Mouse (Mus musculus): ENCODE data around the gene Ppa2.
A peak's percentile ranks its signal among the peaks of the same experiment; 100 is the strongest.

Ppa2 gene

DNA sequence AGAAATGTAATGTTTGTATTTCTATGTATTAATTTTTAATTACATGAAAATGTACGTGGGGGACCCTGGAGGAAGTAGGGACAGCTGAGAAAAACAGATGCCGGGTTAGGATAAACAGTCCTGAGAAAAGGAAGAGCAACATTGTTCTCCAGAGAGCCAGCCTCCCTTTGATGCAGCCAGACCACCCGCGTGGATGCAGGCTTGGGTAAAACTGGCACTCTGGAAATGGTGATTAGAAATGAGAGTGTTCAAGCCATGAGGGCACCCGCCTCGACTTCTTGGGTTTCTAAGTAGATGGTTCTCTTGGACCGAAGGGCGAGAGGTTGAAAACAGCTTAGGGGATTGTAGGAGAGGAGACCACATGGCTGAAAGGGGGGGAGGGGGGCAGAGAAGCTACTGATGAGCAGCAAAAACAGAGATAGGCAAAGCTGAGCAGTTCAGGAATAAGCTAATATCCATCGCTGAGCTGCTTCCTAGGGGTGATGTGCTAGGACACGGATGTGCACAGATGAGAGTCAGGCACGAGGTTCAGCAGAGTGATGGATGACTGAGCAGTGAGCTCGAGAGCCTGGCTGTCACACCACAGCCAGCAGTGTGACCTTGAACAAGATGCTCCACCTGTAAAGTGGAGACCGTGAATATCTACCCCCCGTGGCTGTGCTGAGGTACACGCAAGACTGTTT, 21.4 kb downstream of the Ppa2 start:
- DNase-seq: no peak

DNA sequence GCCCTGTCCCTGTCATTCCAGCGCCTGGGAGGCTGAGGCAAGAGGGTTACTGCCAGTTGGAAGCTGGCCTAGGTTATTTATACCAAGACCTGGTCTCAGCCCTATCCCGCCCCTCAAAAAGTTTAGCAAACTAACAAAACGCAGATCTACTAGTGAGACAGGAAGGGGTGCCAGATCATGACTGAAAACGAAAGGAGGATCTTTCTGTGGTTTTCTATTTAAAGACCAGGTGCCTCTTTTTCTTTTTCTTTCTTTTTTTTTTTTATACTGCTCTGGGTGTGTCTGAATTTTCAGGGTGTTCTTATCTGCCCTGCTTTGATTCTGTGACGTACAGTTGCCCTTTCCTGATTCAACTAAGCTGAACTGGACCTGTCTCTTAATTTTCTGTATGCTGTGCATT, 22.4 kb downstream of the Ppa2 start:
- DNase-seq: no peak

DNA sequence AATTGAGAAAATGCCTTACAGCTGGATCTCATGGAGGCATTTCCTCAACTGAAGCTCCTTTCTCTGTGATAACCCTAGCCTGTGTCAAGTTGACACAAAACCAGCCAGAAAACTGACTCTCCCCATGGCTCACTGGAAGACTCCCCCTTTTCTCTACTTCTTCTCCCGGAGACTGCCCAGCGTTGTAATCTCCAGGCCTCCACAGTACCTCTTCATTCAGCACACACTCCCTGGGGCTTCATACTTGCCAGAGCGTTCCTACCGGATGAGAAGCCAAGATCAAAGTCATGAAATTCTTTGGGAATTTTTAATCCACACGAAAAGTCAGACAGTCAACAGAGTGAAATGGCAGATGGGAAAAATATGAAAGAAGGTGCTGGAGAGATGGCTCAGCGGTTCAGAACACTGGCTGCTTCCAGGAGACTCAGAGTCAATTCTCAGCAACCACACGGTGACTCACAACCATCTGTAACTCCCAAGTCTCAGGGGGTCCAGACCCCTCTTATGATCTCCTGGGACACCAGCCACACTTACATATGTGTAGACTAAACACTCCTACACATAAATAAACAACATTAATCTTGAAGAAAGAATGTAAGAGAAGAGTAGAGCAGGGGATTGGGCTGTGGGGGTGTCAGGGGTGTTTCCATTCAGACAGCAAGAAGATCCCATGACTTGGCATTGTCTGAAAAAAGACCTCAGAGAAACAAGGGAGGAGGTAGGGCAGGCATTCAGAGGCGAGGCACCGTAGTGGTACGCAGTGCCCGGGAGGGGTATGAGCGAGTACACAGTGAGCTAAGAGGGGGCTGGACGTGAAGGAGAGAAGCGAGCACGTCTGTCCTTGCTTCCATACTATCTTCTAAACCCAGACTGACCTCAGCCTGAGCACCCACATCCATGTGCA, 23.6 kb downstream of the Ppa2 start:
- no peak for DNase-seq

DNA sequence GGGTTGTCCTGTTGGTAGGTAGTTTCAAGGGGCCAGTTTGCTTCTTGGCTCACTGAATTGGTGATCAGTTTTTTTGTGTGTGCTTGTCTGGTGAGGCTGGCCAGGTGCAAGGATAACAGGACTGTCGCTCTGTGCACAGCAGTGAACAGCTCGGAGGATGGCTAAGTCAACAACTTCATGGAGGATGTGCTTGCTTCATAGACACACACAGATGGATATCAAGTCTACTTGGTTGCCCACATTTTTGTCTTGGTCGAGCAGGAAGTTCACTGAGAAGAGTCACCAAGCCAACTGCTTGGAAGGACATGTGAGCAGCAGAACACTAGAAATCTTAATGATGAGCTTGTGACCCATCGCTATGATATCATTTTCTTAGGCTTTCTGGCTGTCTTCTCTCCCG, 24.8 kb downstream of the Ppa2 start:
- DNase-seq: no peak

DNA sequence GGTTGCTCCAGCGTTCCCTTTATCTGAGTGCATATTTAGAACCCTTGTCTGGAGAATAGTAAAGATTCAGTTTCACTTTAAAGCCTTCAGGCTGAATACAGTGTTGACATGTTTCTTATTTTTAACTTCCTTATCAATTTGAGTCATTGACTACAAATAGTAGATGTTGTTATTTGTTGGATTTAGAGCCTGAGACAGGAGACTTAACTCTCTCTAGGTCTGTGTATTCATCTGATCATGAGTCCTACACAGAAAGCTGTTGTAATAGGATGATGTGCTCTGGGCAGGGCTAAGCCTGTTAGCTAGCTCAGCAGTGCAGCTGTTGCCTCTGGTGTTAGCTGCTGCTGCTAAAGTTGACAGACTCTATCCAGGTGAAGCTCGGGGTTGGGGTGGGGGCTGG, 25.3 kb downstream of the Ppa2 start:
- DNase-seq: no peak

DNA sequence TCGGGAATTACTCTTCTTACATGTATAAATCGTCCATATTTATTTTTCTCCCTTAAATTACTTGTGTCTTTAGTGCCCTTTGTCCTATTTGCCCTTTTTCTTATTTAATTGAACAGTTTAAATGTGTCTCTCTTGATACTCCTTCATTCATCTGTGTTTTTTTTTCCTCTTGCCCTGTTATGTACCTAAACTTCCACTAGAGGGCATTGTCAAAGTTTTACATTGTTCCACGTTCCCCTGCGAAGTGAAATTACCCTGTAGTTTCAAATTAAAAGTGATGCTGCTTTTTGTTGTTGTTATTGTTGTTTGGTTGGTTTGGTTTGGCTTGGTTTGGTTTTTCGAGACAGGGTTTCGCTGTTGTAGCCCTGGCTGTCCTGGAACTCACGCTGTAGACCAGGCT, 26.5 kb downstream of the Ppa2 start:
- peak; percentile 16 for DNase-seq

DNA sequence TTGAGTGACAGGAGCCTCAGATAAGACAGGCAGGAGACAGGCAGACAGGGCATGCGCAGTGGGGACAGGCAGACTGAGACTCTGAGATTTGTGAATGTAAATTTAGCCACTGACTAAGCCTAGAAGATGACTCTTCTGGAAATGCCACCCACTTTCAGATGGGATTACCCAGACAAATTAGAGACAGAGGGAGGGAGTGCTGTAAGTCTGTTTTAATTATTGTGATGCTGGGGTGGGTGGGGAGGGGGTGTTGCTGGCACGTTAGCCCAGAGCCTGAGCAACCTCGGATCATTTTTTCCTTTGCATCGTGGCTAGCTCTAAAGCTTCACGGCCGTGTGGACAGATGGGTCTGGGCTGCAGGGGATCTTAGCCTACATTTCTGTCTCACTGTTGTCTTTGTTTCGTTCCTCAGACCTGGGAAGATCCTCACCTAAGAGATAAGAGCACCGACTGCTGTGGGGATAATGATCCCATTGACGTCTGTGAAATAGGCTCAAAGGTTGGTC, 29.0 kb downstream of the Ppa2 start:
- no peak for DNase-seq

DNA sequence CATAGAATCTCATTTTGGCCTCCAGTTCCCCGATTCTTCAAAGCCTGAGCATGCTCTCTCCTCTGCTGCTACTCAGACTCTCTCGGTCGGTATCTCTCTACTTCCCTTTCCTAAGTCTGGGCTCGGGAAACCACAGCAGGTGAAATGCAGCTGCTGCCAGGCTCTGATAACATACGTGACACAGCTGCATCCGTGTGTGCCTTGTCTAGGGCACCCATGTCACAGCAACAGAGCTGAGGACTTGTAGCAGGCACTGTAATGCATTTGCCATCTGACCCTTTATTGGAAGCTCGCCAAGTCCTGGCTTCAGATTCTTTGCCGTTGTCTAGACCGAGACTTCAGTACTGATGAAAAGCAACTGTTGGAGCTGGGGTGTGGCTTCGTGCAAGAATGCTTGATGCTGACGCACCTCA, 29.5 kb downstream of the Ppa2 start:
- peak; percentile 38 for DNase-seq

DNA sequence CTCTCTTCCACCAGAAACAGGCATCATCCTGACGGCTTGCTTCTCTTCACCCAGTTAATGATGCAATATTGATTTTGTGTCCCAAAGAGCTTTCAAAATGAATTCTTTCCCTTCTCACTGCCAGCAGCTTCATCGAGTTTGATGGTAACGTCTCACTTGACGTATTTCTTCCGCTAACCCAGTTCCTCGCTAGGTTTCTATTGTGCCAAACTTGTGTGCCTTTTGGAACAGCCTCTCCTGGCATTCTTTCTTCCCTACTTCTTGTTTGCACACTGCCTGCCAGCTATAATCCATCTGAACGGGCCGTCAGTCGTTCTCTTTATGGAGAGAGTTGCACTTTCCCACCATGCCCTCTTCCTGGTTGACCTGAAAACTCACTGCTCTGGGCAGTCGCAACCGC, 31.2 kb downstream of the Ppa2 start:
- peak; percentile 50 for DNase-seq

DNA sequence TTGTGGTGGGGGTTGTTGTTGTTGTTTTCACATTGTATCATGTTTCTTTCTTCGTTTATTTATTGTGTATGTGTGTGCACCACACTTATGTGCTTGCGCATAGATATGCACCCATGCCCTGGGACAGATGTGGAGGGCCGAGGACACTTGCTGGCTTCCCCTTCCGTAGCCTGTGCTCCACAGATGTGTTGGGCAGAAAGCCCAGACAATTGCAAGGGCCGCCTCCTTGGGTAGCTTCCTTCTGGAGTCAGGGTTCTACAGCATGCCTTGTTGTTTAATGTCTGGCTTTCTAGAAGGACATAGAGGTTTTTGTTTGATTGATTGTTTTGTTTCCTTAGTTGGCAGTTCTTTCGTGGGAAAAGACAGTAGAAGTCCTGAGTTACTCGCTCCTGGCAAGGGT, 37.6 kb downstream of the Ppa2 start:
- DNase-seq: no peak

DNA sequence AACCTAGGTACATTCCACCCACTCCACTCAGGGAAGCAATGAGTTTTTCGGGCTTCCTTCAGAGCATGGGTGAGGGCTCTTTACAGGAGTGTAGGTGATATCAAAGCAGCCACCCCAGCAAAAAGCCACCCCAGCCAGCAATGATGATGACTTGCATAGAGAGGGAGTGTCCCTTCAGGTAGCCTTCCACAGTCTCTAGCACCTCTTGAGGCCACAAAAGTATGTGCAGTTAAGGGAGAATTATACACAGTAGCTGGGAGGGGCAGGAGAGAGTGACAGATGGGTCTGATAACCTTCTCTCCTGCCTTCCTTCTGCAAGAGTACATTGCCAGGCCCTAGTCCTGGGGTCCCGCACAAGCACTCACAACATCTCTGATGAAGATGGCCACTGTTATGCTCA, 38.9 kb downstream of the Ppa2 start:
- no peak for DNase-seq

DNA sequence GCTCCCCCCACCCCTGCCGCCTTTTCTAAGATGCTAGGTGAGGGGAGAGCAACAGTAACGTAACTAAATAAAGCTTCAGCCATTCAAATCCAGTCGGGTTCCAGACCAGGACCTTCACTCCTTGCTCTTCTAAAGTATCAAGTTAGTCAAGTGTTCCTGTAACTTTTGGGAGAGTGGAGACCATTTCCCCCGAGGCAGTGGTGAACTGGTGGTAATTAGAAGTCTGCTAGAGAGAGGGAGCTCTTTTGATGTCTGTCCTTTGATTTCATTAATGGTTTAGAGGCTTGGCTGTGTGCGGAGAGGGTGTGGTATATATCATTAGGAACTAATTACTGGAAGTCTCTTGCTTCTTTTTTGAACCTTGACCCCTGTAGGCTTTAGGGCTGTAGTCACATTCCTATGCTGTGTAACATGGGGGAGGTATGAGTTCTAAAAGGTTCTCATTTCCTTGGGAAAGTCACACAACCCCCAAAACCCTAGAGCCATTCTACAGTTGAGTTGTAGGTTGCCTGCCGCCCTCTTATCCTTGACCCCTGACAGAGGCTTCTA, 47.6 kb downstream of the Ppa2 start:
- DNase-seq: no peak

DNA sequence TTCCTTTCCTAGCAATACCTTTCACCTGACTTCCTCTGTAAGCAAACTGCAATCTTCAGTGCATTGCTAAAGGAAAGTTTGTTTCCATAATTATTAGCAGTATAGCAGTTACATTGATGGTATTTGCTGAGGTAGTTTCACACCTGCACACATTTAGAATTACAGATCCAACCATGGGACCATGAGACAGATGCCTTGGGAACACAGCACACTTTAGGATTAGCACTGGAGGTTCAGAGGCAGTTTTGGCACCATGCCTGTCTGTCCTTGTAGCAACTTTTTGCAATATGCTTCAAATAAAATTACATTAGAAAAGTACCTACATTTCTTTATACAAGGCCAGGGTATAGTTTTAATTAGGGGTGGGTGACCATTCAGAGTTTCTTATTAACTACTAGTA, 48.1 kb downstream of the Ppa2 start:
- no peak for DNase-seq

DNA sequence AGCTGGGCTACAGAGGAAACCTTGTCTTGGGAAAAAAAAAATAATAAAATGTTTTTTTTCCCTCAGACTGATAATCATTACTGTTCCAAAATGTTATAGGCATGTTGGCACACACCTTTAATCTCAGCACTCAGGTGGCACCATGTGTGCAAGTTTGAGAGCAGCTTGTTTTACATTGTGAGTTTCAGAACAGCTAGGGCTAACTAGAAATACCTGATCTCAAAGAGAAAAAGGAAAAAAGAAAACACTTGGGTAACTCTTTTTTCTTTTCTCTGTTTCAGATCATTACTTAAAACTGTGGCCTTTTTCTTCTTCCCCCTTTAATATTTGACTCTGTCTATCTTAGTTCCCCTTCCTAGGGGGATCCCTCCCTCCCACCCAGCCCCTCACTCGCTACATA, 51.5 kb downstream of the Ppa2 start:
- DNase-seq: no peak

DNA sequence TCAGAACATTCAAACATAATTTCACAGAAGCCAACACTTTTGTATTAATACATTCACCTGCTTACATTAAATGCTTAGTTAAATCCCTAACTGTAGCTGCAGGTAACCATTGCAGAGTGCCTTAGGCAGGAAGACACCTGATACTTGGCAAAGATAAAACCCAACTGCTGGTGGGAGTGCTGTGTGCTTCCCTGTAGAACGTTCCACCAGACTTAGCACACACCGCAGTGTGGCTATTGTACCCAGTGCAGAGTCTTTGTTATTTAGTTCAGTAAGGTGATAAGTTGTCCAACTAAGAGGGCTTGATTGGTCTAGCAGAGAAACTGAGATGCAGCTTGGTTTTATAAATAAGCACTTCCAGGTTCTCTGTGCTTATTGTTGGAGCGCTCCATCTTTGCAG, 54.2 kb downstream of the Ppa2 start:
- DNase-seq: no peak

DNA sequence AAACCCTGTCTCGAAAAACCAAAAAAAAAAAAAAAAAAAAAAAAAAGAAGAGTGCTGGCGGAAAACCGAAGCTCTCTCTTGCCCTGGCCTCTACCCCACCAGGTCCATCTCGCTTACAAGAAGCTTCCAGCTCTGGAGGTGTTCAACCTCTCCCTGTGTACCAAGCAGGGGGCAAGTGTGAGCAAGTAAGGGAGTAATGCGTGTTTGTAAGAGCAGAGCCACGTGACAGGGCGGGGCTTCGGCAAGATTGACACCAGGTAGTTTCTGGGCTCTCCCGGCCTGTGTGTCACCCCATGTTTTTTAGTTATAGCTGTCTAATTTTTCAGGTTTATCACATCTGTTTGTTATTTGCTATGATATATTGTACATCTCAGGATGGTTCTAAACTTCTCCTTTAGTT, 56.2 kb downstream of the Ppa2 start:
- no peak for DNase-seq

DNA sequence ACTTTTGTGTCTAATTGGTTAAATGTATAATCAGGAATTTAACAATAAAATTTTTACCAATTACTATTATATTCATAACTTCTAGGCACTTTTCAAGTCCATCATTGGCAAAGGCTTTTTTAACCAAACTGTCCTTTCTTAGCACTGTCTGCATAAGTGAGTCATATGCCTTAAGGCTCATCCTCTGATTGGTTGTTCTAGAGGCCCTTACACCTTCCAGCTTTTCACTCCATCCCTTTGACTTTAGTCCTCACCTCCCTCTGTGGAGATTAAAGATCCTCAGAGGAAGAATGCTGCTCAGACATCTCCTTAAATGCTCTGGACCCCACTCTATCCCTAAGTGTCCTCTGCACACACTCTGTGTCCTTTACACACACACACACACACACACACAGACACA, 68.3 kb downstream of the Ppa2 start:
- no peak for DNase-seq

DNA sequence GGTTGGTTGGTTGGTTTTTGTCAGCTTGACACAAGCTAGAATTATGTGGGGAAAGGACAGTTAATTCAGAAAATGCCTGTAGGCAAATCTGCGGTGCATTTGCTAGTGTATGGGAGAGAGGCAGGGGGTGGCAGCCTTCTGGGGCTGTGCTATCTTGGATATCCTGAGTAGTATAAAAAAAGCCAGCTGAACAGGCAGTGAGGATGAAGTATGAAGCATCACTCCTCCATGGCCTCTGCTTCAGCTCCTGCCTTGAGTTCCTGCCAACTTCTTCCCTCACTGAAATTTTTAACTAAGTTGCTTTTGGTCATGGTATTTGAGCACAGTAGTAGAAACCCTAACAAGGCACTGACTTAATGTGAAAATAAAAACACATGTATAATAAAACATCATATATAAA, 70.1 kb downstream of the Ppa2 start:
- no peak for DNase-seq

DNA sequence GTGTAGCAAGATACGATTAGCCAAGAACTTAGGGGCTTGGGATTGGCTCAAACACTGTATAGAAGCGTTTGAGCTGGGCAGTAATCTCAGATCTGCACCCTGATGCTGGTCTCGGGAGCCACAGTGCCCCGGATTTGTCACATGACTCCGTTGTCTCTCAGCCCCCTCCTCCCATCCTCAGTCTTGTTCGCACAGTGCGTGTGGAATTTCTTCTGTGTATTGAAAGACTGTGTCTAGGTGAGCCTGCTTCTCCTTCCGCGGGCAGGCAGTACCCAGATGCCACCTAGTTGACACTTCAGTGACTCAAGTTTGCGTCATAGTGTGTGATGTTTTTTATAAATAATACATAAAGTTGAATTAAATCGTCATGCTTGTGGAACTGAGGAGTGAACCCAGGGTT, 71.6 kb downstream of the Ppa2 start:
- no peak for DNase-seq

DNA sequence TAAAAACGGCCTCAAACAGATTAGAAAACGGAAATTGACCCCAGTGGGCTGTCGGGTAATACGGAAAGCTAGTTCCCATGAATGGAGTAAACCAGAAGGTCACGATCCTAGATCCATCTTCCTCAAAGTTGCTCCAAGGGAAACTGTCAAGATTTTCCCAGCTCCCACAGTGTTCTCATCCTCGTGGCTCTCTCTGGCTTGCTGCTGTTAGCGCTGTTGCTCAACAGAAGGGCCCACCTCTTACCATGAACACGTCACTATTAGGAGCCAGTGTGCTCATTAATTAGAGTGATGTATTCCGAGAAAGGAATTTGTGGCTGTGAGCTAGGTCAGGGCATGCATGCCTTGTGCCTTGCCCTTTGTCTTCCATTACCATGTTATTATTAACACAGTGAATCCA, 72.2 kb downstream of the Ppa2 start:
- DNase-seq: no peak

DNA sequence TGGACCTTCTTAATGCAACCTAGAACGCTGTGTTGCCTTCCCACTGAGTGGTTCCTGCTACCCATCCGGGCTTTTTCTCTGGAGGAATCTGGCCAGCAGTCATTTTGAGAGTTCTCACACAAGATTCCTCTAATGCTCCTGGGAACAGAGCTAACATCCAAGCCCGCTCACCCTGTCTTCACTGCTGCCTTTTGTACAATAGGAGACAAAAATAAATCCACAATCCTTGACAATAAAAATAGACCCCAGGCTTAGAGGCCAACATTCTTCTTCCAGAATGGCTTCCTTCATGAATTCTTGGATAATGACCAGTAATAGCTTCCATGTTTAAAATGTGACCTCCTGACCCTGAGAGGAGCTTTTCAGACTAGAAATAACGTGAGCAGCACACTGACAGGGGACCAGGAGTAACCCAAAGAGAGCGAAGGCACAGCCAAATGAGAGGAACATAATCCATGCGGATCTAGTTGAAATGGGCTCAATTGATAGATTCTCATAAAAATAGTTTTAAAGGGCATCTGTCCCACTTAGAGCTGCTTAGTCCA, 74.3 kb downstream of the Ppa2 start:
- DNase-seq: no peak

DNA sequence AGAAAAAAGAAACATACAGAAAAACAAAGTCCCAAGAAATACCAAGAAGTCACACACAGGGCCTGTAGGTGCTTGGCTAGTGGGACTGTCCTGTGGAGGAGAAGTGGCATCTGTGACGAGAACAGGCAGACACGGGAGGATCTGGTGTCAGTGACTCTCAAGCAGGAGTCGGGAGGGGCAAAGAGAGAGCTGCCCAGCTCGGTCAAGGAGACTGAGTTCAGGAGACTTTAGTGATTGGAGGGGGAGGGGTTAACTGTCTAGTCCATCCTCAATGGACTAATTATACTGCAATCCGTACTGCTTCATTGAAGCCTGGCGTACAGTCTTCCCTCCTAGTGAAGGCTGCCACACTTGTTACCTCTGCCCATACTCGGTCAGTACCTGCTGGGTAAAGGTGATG, 77.4 kb downstream of the Ppa2 start:
- DNase-seq: no peak

DNA sequence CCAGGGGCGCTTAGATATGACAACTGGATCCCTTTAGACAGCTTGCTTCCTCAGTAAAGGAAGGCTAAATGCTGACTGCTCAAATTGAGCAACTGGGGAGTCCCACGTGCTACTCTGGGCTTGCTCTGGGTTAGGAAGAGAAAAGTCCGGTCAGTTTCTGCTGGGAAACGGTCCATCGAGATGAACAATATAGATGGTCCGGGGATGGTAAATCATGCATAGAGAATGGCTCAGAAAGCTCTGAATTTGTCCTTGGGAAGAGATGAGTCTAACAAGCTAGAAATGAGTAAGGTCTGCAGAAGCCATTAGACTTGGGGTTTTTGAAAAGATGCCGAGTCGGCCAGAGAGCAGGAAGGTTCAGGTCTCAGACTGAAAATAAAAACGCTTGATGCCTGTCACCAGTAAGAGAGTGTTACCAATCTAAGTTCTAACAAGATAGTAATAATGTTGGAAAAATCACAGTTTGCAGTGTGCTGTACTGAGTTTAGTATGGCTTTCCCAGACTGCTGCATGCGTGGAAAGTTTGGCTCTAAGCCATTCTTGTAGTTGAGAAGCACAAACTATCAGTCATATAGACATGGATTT, 80.0 kb downstream of the Ppa2 start:
- DNase-seq: no peak

All from lung, postnatal 36 days (tissue).